Mouse (Mus musculus): ENCODE data around the gene Faap100.

- TF ChIP-seq CTCF (IDR thresholded peaks at IDR 0.05; ENCODE audit: low read depth, low read length) (no peak), TAL1 (conservative IDR thresholded peaks at IDR 0.05; ENCODE audit: low read depth, low read length) (no peak), GATA1 (IDR thresholded peaks at IDR 0.05; ENCODE audit: borderline replicate concordance, low read length) (no peak), POLR2AphosphoS5 (IDR thresholded peaks at IDR 0.05; ENCODE audit: insufficient replicate concordance, low read depth, low read length) (no peak), GATA2 (IDR thresholded peaks at IDR 0.05; ENCODE audit: borderline replicate concordance, low read depth, low read length) (no peak)
These were observed 27.1 kb downstream of the Faap100 start for GRCm38 (mm10) chr11:120351250-120352092.
